Mouse (Mus musculus): ENCODE results near the gene A130010J15Rik.

DNA sequence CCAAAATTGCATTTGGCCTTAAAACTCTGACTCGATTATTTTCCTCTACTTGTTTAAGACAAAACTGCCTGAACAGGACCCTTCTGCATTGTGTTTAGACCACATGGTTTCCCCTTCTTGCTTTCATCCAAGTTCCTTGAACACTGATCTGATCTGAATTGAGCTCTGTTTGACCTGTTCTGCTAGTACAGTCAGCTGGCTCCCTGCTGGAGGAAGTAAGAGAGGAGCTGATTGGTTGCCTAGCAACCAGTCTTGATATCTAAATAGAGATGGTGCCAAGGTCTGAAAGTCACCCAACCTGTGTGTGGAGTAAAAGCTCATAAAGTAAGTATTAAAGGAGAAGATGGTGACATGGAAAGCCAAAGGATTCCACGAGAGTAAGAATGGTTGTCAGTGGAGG lies 2.0 kb downstream of the A130010J15Rik start:
- TF ChIP-seq CTCF (IDR thresholded peaks at IDR 0.05; ENCODE audit: low read depth) (no peak), EP300 (IDR thresholded peaks at IDR 0.05; ENCODE audit: low read depth) (no peak)
